Mouse (Mus musculus) lung, adult 18-20 months (tissue): ENCODE measurements around the gene Siah2.

Experiments used
- DNase-seq, 2 experiments: peaks; one replicate each; pipeline ENCODE4 v3.0.0; 2022; ENCODE audit warnings: mixed read lengths in 2 of 2

The Siah2 gene

DNA sequence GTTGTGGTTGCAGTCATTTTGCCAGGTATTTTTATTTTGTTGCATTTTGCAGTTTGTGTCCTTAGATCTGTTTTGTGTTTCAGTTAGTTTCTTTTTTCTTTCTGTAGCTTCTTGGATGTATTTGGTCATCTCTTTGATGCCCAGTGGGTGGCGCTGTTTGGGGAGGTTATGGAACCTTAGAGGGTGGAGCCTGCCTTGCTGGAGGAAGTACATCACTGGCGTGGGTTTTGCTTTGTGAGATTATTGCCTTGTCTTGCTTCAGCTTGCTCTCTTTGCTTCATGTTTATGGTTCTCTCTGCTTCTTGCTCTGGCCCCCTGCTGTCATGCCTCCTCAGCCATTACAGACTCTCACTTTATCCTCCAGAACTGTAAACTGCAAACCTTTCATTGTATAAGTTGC is 34.8 kb downstream of the Siah2 start:
- peak; percentile 55 to 63 for DNase-seq

DNA sequence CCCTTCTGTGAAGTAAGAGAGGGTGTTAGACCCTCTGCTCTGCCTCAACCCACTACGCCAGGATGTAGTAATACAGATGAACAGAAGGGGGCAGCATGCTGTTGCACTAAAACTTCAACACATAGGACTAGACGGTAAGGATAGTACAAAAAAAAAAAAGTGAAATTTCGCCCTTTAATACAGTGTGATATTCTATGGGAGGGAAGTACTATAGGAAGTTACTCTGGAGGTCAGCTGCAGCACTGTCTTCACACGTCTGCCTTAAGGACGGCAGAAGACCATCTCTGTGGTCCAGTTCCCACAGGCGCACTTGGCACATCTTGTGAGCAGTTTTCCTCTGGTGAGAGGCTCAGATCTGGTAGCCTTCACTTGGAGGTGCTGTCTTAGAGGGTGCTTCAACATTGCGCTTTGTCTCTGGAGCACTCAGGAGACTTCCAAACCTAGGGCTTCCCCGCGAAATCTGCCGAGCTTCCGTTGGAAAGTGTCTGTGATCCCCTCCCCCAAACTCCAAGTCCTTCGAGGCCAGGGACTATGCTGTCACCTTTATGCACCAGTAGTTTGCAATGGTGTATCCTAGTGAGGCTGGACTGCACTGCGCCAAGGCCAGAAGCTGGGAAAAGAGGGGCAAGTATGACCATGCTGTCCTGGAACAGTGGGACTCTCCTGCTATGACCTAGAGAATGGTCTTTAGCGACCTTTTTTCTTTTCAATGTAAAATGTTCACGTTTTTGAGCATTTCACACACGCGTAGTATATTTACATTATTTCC is 36.7 kb downstream of the Siah2 start:
- peak; percentile 43 to 61 for DNase-seq

DNA sequence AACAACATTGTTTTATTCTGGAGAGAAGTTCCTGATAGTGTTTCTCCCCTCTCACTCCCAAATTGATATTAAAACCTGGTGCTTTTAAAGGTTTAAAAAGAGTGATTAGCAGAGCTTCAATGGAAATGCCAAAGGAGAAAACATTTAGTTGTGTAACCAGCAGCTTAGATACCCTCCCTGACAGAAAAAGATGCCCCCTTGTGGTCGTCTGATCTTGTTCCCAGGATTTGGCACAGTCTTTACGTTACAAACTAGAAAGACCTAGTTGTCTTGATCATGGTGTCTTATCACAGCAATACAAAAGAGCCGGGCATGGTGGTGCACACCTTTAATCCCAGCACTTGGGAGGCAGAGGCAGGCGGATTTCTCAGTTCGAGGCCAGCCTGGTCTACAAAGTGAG is 38.3 kb downstream of the Siah2 start:
- peak in 1 of 2 experiments; percentile 29 for DNase-seq

DNA sequence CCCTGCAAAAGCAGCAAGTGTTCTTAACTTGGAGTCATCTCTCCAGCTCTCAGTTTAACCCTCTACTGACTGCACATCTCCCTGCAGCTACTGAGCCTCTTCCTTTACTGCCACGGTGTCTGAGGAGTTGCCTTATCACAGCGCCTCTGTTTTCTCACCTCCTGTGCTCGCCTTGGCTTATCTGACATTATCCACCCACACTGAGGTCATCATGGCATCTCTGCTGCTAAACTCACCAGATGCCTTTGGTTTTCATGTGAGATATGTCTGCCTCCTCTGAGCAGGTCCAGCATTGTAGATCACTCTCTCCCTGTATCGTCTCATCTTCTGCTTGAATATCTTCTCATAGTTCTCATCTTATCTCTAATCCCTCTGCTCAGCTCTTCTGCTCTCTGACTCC is 41.9 kb downstream of the Siah2 start:
- no peak for DNase-seq

DNA sequence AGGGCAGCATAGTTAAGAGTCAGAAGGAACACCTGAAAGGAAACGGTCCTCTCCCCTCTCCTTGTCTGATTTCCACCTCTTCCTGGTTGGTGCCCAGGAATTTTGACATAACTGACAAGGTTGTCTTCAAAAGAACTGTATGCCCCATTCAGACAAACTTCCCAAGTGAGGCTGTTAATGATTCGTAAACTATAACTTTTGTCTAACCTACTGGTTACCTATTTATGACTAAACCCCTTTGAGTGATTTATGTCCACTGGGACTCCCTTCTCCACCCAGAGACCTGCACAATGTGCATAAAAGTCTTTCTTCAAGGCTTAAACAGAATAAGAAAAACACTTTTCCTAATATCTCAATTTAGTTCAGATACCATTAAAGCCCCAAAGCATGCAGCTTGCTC is 45.0 kb downstream of the Siah2 start:
- no peak for DNase-seq

DNA sequence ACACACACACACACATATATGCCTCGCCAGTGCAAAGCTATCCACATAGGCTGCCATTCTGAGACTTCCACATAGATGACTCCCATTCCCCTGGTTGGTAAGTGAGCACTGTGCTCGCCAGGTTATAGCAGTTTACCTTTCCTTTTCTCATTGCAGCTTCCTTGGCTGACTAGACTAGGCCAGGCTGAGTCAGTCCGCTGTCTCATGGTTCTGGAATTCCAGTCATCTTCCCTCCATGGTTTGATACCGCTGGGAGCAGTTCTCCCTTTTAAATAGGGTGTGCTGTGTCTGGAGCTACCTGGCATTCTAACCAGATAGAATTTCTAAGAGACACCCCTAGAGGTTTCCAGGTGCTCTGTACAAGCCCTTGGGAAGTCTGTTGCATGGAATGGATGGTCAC is 46.0 kb downstream of the Siah2 start:
- DNase-seq = no peak

DNA sequence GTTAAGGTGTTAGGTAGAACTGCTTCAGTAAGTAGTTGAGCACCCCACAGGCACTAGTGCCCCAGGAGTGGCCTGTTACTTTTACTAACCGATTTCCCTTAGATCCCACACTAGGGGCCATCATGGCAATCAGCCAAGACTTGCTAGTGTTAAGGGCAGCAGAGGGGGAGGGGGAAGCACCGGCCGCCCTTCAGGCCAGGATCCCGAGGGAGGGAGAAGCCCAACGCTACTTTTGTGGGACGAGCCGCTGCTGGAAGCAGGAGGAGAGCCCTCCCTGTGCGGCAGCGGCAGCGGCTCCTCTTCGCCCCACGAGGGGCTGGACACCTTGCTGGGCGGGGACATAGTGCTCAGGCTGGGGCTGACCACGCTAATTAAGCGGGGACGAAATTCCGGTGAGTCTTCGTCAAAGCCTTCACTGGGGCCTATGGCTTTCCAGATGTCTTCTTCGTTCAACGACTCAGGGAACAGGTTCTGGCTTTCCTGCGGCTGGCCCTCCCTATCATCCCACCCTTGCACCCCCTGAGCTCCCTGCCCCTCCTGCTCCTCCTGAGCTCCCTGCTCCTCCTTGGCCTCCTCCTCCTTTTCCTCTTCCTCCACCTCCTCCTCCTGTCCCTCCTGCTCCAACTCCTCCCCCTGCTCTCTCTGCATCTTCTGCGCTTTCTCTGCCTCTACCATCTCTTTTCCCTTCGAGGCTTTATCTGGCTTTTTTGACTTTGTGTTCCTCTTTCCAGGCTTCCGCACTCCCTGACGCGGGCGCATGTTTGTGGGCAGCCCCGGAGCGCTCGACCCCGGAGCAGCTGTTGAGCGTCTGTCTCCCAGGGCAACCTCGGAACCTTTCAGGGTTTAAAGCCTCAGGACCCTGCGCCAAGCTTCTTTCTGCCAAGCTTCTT is 55.5 kb downstream of the Siah2 start, which contains the start of gene Erich6:
TSS of gene Erich6 (minus strand) at position 802 of the 890 bp plus-strand sequence.
- peak; percentile 10 to 20 for DNase-seq

DNA sequence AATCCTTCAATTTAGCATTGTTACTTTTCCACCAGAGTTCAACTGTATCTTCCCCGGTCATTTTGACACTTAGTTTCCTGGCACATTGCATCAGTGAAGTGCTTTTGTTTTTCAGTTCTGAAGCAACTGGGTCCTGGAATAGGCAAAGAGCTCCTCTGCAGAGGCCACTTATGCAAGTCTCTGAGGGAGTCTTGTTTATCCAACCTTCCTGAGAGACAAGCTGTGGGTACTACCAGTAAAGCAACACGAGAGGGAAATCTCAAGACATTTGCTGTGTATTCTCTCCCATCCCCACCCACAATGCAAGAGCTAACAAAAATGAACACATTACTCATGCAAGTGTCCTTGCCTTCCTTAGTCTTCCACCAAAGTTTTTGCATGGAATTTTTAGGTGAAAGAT is 60.5 kb downstream of the Siah2 start:
- DNase-seq = no peak

DNA sequence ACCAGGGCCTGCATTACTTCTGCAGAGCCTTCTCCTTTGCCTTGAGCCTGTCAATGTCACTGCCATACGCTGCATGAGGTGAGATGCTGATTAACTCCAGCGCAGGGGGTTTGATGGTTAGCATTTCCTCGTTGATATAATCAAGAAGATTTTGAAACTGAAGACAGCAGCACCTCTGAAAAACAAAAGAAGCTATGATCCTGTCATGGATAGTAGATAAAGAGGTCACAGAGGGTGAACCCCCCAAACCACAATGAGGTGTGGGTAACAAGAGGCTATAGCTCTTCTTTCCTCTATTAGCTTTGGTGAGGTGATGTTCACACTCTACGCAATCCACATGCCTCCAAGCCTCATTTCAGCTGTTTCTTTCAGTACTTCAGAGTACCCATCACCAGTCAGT is 67.2 kb downstream of the Siah2 start:
- no peak for DNase-seq
